Mouse (Mus musculus): Measurements from ENCODE around the gene Eps8.

DNA sequence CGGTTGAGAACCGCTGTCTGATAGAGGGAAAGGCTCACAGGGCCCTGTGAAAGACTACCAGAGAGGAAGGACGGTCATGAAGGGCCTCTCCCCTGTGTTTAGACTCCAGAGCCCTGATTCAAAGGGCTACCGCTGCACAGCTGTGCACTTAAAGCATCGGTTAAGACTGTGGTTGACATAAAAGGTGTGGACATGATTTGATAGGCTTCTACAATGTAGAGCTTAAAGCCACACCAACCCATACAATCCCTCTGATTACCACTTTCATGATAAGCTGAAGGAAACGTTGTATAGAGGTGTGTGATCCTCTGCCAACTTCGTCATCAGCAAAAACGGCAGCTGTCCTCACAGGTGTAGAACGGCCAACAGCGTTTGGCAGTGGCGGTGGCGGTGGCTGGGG lies 211.6 kb downstream of the Eps8 start:
- TF ChIP-seq GATA1 (IDR thresholded peaks at IDR 0.05; ENCODE audit: low read length) (no peak), TAL1 (IDR thresholded peaks at IDR 0.05; ENCODE audit: low read length) (no peak)
